ENCODE assay signal across 8 mouse cellular contexts in genomic region chr15:38406114-38406960, GRCm38 (mm10).
DNase-seq lines count a peak whose midpoint lies in the region; ATAC-seq and TF ChIP-seq lines count a peak whose summit lies in the region.
"Had no signal": no experiment of that assay in that cellular context is flagged by ENCODE, and none has a peak within 500 bp of the region (broad histone marks: within the 10 kb centered on the region; RNA-seq: fewer than 3 reads in every experiment).

No protein-coding gene starts in this region.

- no peak overlapping the region for H3K27ac ChIP-seq in hindbrain, embryonic 16.5 days (ENCODE audit: low read depth, low read length)
- no peak overlapping the region for H3K27ac ChIP-seq in hindbrain, embryonic 13.5 days
- H3K27ac ChIP-seq in lung, embryonic 15.5 days = no peak overlapping the region
- H3K27ac ChIP-seq: neural tube, embryonic 13.5 days had no signal

- H3K9ac ChIP-seq in hindbrain, embryonic 16.5 days (ENCODE audit: low read depth, low read length) = peak overlapping the region; percentile 30; the same call in 1 of the 2 replicates
- no peak overlapping the region for H3K9ac ChIP-seq in hindbrain, embryonic 13.5 days
- H3K9ac ChIP-seq in lung, embryonic 15.5 days = no peak overlapping the region
- H3K9ac ChIP-seq: neural tube, embryonic 13.5 days had no signal

- WGBS in hindbrain, embryonic 16.5 days = 56% methylated on average over 13 of the region's 13 CpGs
- 51% methylated on average over 13 of the region's 13 CpGs for WGBS in hindbrain, embryonic 13.5 days
- WGBS in lung, embryonic 15.5 days = 41% methylated on average over 13 of the region's 13 CpGs

- no peaks in the 10 kb centered on the region for H3K27me3 ChIP-seq in hindbrain, embryonic 16.5 days (replicated peaks; ENCODE audit: control insufficient read depth, insufficient read depth, low read length)
- H3K27me3 ChIP-seq in hindbrain, embryonic 13.5 days = no peaks in the 10 kb centered on the region
- peaks cover 40% of the 10 kb centered on the region for H3K27me3 ChIP-seq in G1E (ENCODE audit: insufficient read depth, low read length)
- no peaks in the 10 kb centered on the region for H3K27me3 ChIP-seq in lung, embryonic 15.5 days
- H3K27me3 ChIP-seq: neural tube, embryonic 13.5 days had no signal

- no peaks in the 10 kb centered on the region for H3K36me3 ChIP-seq in hindbrain, embryonic 16.5 days (ENCODE audit: control insufficient read depth, insufficient read depth, low read length)
- H3K36me3 ChIP-seq in hindbrain, embryonic 13.5 days = no peaks in the 10 kb centered on the region
- no peaks in the 10 kb centered on the region for H3K36me3 ChIP-seq in G1E (replicated peaks)
- no peaks in the 10 kb centered on the region for H3K36me3 ChIP-seq in lung, embryonic 15.5 days
- H3K36me3 ChIP-seq: neural tube, embryonic 13.5 days had no signal

- no peaks in the 10 kb centered on the region for H3K9me3 ChIP-seq in hindbrain, embryonic 16.5 days (ENCODE audit: control insufficient read depth, low read length)
- no peaks in the 10 kb centered on the region for H3K9me3 ChIP-seq in hindbrain, embryonic 13.5 days
- H3K9me3 ChIP-seq in G1E (replicated peaks) = no peaks in the 10 kb centered on the region
- no peaks in the 10 kb centered on the region for H3K9me3 ChIP-seq in lung, embryonic 15.5 days
- H3K9me3 ChIP-seq: neural tube, embryonic 13.5 days had no signal

- DNase-seq in G1E (ENCODE audit: low spot score) (no peak), ZHBTc4 (ENCODE audit: low read depth, low spot score) (peak; percentile 93)

- no peak overlapping the region for H3K4me3 ChIP-seq in hindbrain, embryonic 16.5 days (ENCODE audit: low read length)
- no peak overlapping the region for H3K4me3 ChIP-seq in hindbrain, embryonic 13.5 days
- peak overlapping the region; percentile 49; the same call in 1 of the 2 replicates for H3K4me3 ChIP-seq in G1E (ENCODE audit: low read depth, low read length)
- H3K4me3 ChIP-seq in lung, embryonic 15.5 days = no peak overlapping the region
- H3K4me3 ChIP-seq: neural tube, embryonic 13.5 days had no signal

- no peak overlapping the region for H3K4me2 ChIP-seq in hindbrain, embryonic 16.5 days (ENCODE audit: low read length)
- no peak overlapping the region for H3K4me2 ChIP-seq in hindbrain, embryonic 13.5 days
- no peak overlapping the region for H3K4me2 ChIP-seq in lung, embryonic 15.5 days
- H3K4me2 ChIP-seq: neural tube, embryonic 13.5 days had no signal

- no peak for ATAC-seq in hindbrain, embryonic 16.5 days
- ATAC-seq in hindbrain, embryonic 13.5 days (ENCODE audit: low FRiP score) = no peak
- peak; percentile 60 for ATAC-seq in G1E (ENCODE audit: extremely low read depth, insufficient number of reproducible peaks, low FRiP score, poor library complexity, severe bottlenecking)
- ATAC-seq in lung, embryonic 15.5 days (ENCODE audit: borderline replicate concordance, extremely low read depth, low FRiP score, low TSS enrichment) = peak; percentile 52; the same call in 1 of the 2 replicates
- no peak for ATAC-seq in erythroid progenitor cell, adult 5-6 weeks (replicated peaks; ENCODE audit: low FRiP score, poor library complexity, severe bottlenecking)
- ATAC-seq in CD4-positive, CD25-positive, alpha-beta regulatory T cell, adult 4 months = no peak

- no peaks in the 10 kb centered on the region for H3K4me1 ChIP-seq in hindbrain, embryonic 16.5 days (ENCODE audit: control insufficient read depth, insufficient read depth, low read depth, low read length)
- 0 out of 2 replicates have a peak, but pooled peaks cover 9% of the 10 kb centered on the region for H3K4me1 ChIP-seq in hindbrain, embryonic 13.5 days (replicated peaks)
- H3K4me1 ChIP-seq in G1E (ENCODE audit: insufficient read depth, low read depth, low read length) = peaks cover 25% of the 10 kb centered on the region
- H3K4me1 ChIP-seq in lung, embryonic 15.5 days = peaks cover 30% of the 10 kb centered on the region
- H3K4me1 ChIP-seq: neural tube, embryonic 13.5 days had no signal

- TF ChIP-seq CTCF in G1E (IDR thresholded peaks at IDR 0.05; ENCODE audit: low read depth, low read length) = no peak

Comparison
In these comparisons a context has a peak if more than half of its experiments do, and no peak if none do; other contexts are left out.
1. ATAC-seq: peak in G1E (single experiment) and lung, embryonic 15.5 days (single experiment); none in hindbrain, embryonic 16.5 days (single experiment), hindbrain, embryonic 13.5 days (single experiment), erythroid progenitor cell, adult 5-6 weeks (single experiment) and CD4-positive, CD25-positive, alpha-beta regulatory T cell, adult 4 months (single experiment).